Mouse (Mus musculus): ENCODE measurements around the gene Vps41. TPM values are rescaled to one million over a fixed set of nuclear protein-coding genes. Genes with fewer than 3 reads are reported as not detected.

The Vps41 gene
- polyA plus RNA-seq, 2 experiments = 9.6 to 22.9 TPM

DNA sequence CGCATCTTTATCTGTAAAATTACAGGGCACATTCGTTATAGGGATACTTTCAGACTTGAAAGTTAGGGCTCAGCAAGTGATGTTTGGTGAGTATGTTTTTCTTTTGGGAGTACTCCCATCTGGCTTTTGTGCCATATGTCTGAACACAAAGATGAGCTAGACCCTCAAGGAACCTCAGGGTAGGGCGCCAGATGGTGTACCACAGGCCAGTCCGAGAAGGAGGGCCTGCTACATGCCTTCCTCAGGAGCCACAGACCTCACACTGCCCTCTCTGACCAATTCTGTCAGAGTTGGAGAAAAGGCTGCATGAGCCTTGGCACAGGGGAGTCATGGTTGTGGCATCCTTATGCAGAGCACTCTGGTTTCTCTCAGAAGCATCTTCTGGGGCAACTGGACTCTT lies 125.5 kb downstream of the Vps41 start:
- H3K4me2 ChIP-seq (ENCODE audit: low read depth) = no peak overlapping the region
- TF ChIP-seq CTCF (IDR thresholded peaks at IDR 0.05; ENCODE audit: low read depth) (no peak), EP300 (IDR thresholded peaks at IDR 0.05; ENCODE audit: low read depth) (no peak)
- H3K9me3 ChIP-seq (ENCODE audit: control insufficient read depth, low read length) = no peaks in the 10 kb centered on the region
- no peak for DNase-seq (ENCODE audit: low read depth in 3 of 3, low spot score in 3 of 3)
- no peak overlapping the region for H3K9ac ChIP-seq (replicated peaks)
- H3K27me3 ChIP-seq (ENCODE audit: control insufficient read depth, insufficient read depth, low read length) = no peaks in the 10 kb centered on the region
- WGBS (ENCODE audit: insufficient replicate concordance) = 78% methylated on average over 4 of the region's 4 CpGs
- H3K4me1 ChIP-seq (replicated peaks; ENCODE audit: control insufficient read depth in 2 of 2, insufficient read depth in 2 of 2, low read length in 1 of 2) = no peaks in the 10 kb centered on the region
- no peak overlapping the region for H3K4me3 ChIP-seq (ENCODE audit: insufficient read depth in 1 of 2, low read depth in 2 of 2, low read length in 2 of 2)
- ATAC-seq (ENCODE audit: insufficient read depth) = no peak
- H3K36me3 ChIP-seq (replicated peaks; ENCODE audit: control insufficient read depth, insufficient read depth, low read depth) = no peaks in the 10 kb centered on the region
- H3K27ac ChIP-seq = no peak overlapping the region

DNA sequence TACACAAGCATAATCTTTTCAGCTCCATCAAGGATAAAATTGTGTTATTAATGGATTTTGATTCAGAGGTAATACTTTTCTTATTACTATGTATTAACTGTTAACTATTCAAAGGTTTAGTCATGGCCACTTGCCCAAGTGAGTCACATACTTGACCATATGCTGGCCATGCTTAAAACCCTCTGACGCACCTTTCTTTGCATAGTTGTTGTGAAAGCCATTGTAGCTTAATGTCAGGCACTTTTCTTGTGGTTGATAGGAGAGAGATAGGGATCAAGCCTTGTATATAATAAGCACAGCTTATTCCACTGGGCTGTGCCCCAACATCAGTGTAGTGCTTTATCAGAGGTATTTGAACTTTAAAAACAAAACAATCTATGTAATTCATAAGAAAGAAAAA lies 126.5 kb downstream of the Vps41 start:
- no peak overlapping the region for H3K27ac ChIP-seq
- no peak overlapping the region for H3K9ac ChIP-seq (replicated peaks)
- H3K27me3 ChIP-seq (ENCODE audit: control insufficient read depth, insufficient read depth, low read length) = no peaks in the 10 kb centered on the region
- H3K4me2 ChIP-seq (ENCODE audit: low read depth) = no peak overlapping the region
- 89% methylated on average over 1 of the region's 1 CpGs for WGBS (ENCODE audit: insufficient replicate concordance)
- no peak overlapping the region for H3K4me3 ChIP-seq (ENCODE audit: insufficient read depth in 1 of 2, low read depth in 2 of 2, low read length in 2 of 2)
- no peaks in the 10 kb centered on the region for H3K4me1 ChIP-seq (replicated peaks; ENCODE audit: control insufficient read depth in 2 of 2, insufficient read depth in 2 of 2, low read length in 1 of 2)
- DNase-seq (ENCODE audit: low read depth in 3 of 3, low spot score in 3 of 3) = no peak
- ATAC-seq (ENCODE audit: insufficient read depth) = no peak
- H3K9me3 ChIP-seq (ENCODE audit: control insufficient read depth, low read length) = no peaks in the 10 kb centered on the region
- no peak for TF ChIP-seq CTCF (IDR thresholded peaks at IDR 0.05; ENCODE audit: low read depth)
- no peak for TF ChIP-seq EP300 (IDR thresholded peaks at IDR 0.05; ENCODE audit: low read depth)
- no peaks in the 10 kb centered on the region for H3K36me3 ChIP-seq (replicated peaks; ENCODE audit: control insufficient read depth, insufficient read depth, low read depth)

DNA sequence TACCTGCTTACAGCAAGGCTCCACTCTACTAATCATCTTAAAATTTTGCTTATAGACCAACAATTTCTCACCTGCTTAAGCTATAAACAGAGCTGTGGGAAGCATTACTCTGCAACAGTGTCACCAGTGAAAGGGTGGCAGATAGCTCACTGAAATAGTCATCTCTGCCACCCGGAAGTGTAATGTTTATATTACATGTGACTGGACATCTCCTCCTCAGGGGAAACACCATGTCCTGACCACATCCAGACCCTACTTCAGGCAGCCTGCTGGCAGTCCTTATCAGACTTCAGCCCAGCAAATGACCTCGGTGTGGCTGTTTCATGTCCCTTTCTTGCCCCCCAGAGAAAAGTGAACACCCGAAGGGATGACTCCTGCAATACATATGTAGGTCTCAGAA lies 130.3 kb downstream of the Vps41 start:
- H3K4me3 ChIP-seq (ENCODE audit: insufficient read depth in 1 of 2, low read depth in 2 of 2, low read length in 2 of 2) = no peak overlapping the region
- ATAC-seq (ENCODE audit: insufficient read depth) (no peak), DNase-seq (ENCODE audit: low read depth in 3 of 3, low spot score in 3 of 3) (no peak)
- no peak overlapping the region for H3K4me2 ChIP-seq (ENCODE audit: low read depth)
- TF ChIP-seq EP300 (IDR thresholded peaks at IDR 0.05; ENCODE audit: low read depth) = no peak
- no peak for TF ChIP-seq CTCF (IDR thresholded peaks at IDR 0.05; ENCODE audit: low read depth)
- H3K27ac ChIP-seq = no peak overlapping the region
- H3K9ac ChIP-seq (replicated peaks) = no peak overlapping the region
- no peaks in the 10 kb centered on the region for H3K4me1 ChIP-seq (replicated peaks; ENCODE audit: control insufficient read depth in 2 of 2, insufficient read depth in 2 of 2, low read length in 1 of 2)
- 49% methylated on average over 3 of the region's 3 CpGs for WGBS (ENCODE audit: insufficient replicate concordance)
- H3K36me3 ChIP-seq (replicated peaks; ENCODE audit: control insufficient read depth, insufficient read depth, low read depth) = no peaks in the 10 kb centered on the region
- H3K27me3 ChIP-seq (ENCODE audit: control insufficient read depth, insufficient read depth, low read length) = no peaks in the 10 kb centered on the region
- H3K9me3 ChIP-seq (ENCODE audit: control insufficient read depth, low read length) = no peaks in the 10 kb centered on the region

DNA sequence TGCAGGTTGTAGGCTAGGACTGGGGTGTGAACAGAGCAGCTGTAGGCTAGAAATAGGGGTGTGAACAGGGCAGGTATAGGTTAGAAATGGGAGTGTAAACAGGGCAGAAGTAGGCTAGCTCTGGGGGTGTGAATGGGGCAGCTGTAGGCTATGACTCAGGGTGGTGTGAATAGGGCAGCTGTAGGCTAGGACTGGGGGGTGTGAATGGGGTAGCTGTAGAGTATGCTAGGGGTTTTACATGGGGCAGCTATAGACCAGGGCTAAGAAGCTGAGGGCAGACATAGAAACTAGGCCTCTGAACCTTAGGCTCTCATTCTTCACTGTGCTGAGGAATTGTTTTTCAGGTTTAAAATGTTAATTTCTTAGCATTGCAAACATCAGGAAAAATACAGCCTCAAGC lies 132.5 kb downstream of the Vps41 start:
- TF ChIP-seq CTCF (IDR thresholded peaks at IDR 0.05; ENCODE audit: low read depth) = no peak
- TF ChIP-seq EP300 (IDR thresholded peaks at IDR 0.05; ENCODE audit: low read depth) = no peak
- Histone ChIP-seq H3K27ac (no peak overlapping the region), H3K4me1 (replicated peaks; ENCODE audit: control insufficient read depth in 2 of 2, insufficient read depth in 2 of 2, low read length in 1 of 2) (no peaks in the 10 kb centered on the region), H3K27me3 (ENCODE audit: control insufficient read depth, insufficient read depth, low read length) (no peaks in the 10 kb centered on the region), H3K4me2 (ENCODE audit: low read depth) (no peak overlapping the region), H3K9ac (replicated peaks) (no peak overlapping the region), H3K9me3 (ENCODE audit: control insufficient read depth, low read length) (no peaks in the 10 kb centered on the region), H3K36me3 (replicated peaks; ENCODE audit: control insufficient read depth, insufficient read depth, low read depth) (no peaks in the 10 kb centered on the region), H3K4me3 (ENCODE audit: insufficient read depth in 1 of 2, low read depth in 2 of 2, low read length in 2 of 2) (no peak overlapping the region)
- DNase-seq (ENCODE audit: low read depth in 3 of 3, low spot score in 3 of 3) (no peak), ATAC-seq (ENCODE audit: insufficient read depth) (no peak; the same call in 1 of the 2 replicates)

DNA sequence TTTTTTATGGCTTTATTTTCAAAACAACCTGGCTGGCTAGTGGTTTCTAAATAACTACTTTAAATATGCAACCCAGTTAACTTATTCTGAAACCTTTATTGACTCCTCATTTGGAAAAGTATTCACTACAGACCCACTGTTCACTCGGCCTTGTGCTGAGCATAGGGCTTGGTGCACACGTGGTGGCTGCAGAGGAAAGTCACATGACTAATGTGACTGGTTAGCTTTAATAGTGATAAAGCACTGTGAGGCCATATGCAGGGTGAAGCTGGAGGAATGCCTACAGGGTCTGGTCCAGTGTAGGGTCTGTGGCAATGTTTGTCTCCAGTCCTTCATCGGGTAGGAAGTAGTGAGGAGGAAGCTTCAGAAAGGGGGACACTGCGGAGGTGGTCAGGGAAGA lies 134.1 kb downstream of the Vps41 start:
- DNase-seq (ENCODE audit: low read depth in 3 of 3, low spot score in 3 of 3) = no peak
- no peak for ATAC-seq (ENCODE audit: insufficient read depth)
- H3K36me3 ChIP-seq (replicated peaks; ENCODE audit: control insufficient read depth, insufficient read depth, low read depth) = no peaks in the 10 kb centered on the region
- H3K9me3 ChIP-seq (ENCODE audit: control insufficient read depth, low read length) = no peaks in the 10 kb centered on the region
- TF ChIP-seq EP300 (IDR thresholded peaks at IDR 0.05; ENCODE audit: low read depth) (no peak), CTCF (IDR thresholded peaks at IDR 0.05; ENCODE audit: low read depth) (no peak)
- no peak overlapping the region for H3K4me2 ChIP-seq (ENCODE audit: low read depth)
- 67% methylated on average over 4 of the region's 4 CpGs for WGBS (ENCODE audit: insufficient replicate concordance)
- H3K4me3 ChIP-seq (ENCODE audit: insufficient read depth in 1 of 2, low read depth in 2 of 2, low read length in 2 of 2) = no peak overlapping the region
- H3K9ac ChIP-seq (replicated peaks) = no peak overlapping the region
- no peaks in the 10 kb centered on the region for H3K4me1 ChIP-seq (replicated peaks; ENCODE audit: control insufficient read depth in 2 of 2, insufficient read depth in 2 of 2, low read length in 1 of 2)
- H3K27ac ChIP-seq = no peak overlapping the region
- H3K27me3 ChIP-seq (ENCODE audit: control insufficient read depth, insufficient read depth, low read length) = no peaks in the 10 kb centered on the region

DNA sequence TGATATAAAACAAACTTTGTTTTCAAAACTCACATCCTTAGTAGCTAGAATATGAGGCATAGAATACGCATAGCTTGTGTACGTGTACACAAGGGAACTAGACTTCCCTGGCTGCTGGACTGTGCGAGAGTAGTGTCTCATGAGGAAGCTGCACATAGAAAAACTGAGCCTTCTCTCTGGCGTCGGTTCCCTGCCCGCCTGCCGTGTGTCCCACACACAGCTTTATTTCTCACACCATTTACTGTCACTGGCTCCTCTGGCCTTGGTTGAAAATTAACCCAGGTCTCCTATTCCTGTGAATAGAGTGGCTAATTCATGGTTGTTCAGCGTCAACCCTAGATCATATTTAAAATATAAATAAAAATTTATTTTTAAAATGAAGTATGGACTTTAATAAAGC lies 135.6 kb downstream of the Vps41 start:
- TF ChIP-seq EP300 (IDR thresholded peaks at IDR 0.05; ENCODE audit: low read depth) = no peak
- no peak for TF ChIP-seq CTCF (IDR thresholded peaks at IDR 0.05; ENCODE audit: low read depth)
- H3K27me3 ChIP-seq (ENCODE audit: control insufficient read depth, insufficient read depth, low read length) = no peaks in the 10 kb centered on the region
- H3K27ac ChIP-seq = no peak overlapping the region
- WGBS (ENCODE audit: insufficient replicate concordance) = 80% methylated on average over 8 of the region's 8 CpGs
- DNase-seq (ENCODE audit: low read depth in 3 of 3, low spot score in 3 of 3) = no peak
- H3K4me3 ChIP-seq (ENCODE audit: insufficient read depth in 1 of 2, low read depth in 2 of 2, low read length in 2 of 2) = no peak overlapping the region
- no peaks in the 10 kb centered on the region for H3K9me3 ChIP-seq (ENCODE audit: control insufficient read depth, low read length)
- H3K4me1 ChIP-seq (replicated peaks; ENCODE audit: control insufficient read depth in 2 of 2, insufficient read depth in 2 of 2, low read length in 1 of 2) = no peaks in the 10 kb centered on the region
- no peaks in the 10 kb centered on the region for H3K36me3 ChIP-seq (replicated peaks; ENCODE audit: control insufficient read depth, insufficient read depth, low read depth)
- H3K9ac ChIP-seq (replicated peaks) = no peak overlapping the region
- no peak overlapping the region for H3K4me2 ChIP-seq (ENCODE audit: low read depth)
- ATAC-seq (ENCODE audit: insufficient read depth) = no peak

Measured in liver, embryonic 14.5 days (tissue).